Comparison of ENCODE assay signal across 8 mouse cellular contexts in the genomic region with DNA sequence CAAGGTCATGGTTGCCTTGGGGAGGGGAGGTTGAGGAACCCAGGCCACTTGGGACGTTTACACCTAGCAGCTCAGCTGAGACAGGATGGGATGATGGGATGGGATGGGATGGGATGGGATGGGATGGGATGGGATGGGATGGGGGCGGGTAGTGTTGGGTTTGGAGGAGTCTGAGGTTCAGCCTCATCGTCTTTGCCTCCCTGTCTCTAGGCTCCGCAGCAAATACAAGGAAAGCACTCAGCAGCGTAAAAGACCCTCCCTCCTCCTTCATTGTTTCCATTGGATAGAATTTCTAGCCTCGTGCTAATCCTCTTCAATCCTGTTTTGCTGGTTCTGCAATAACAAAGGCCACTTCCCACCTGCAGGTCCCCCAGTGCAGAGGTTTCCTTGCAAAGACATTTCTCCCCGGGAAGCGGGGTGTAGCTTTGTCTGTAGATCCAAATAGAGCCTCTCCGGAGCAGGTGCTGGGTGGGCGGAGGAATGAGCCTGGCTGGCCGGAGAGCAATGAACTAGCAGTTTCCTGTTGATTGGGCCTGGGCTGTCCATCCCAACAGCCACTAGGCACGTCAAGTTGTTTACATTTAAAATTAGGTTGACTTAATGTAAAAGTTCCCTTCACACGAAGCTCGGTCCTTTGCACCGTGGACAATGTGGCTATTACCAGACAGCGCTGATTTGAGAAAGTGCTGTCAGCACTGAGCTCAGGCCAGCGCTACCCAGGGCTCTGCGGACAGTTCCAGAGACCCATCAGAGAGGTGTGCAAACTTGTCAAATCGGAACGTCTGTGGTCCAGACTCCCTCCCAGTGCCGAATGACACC. TPM values are rescaled to one million over a fixed set of nuclear protein-coding genes. Genes with fewer than 3 reads are reported as not detected.
DNase-seq lines count a peak whose midpoint lies in the region; ATAC-seq and TF ChIP-seq lines count a peak whose summit lies in the region.

No protein-coding gene starts in this region.

- H3K4me1 ChIP-seq in forebrain, embryonic 15.5 days, result peaks cover 11% of the 10 kb centered on the region
- H3K4me1 ChIP-seq in liver, embryonic 15.5 days (replicated peaks), result no peaks in the 10 kb centered on the region; the same call in 1 of the 2 replicates
- no peaks in the 10 kb centered on the region for H3K4me1 ChIP-seq in stomach, postnatal 0 days (replicated peaks; ENCODE audit: control insufficient read depth, insufficient read depth)

- H3K27me3 ChIP-seq in forebrain, embryonic 15.5 days, result peaks cover 15% of the 10 kb centered on the region
- H3K27me3 ChIP-seq in liver, embryonic 15.5 days, result peaks cover 40% of the 10 kb centered on the region
- no peaks in the 10 kb centered on the region for H3K27me3 ChIP-seq in stomach, postnatal 0 days (ENCODE audit: control insufficient read depth, insufficient read depth, low read length)

- peak overlapping the region; percentile 48 for H3K4me2 ChIP-seq in forebrain, embryonic 15.5 days (replicated peaks)
- peak overlapping the region; percentile 56 for H3K4me2 ChIP-seq in liver, embryonic 15.5 days
- peak overlapping the region; percentile 55 for H3K4me2 ChIP-seq in stomach, postnatal 0 days (replicated peaks; ENCODE audit: low read depth)

- H3K36me3 ChIP-seq in forebrain, embryonic 15.5 days, result no peaks in the 10 kb centered on the region
- no peaks in the 10 kb centered on the region for H3K36me3 ChIP-seq in liver, embryonic 15.5 days (replicated peaks)
- no peaks in the 10 kb centered on the region for H3K36me3 ChIP-seq in stomach, postnatal 0 days (ENCODE audit: control insufficient read depth, insufficient read depth, low read length)

- no peaks in the 10 kb centered on the region for H3K9me3 ChIP-seq in forebrain, embryonic 15.5 days
- no peaks in the 10 kb centered on the region for H3K9me3 ChIP-seq in liver, embryonic 15.5 days (replicated peaks)
- no peaks in the 10 kb centered on the region for H3K9me3 ChIP-seq in stomach, postnatal 0 days (ENCODE audit: control insufficient read depth, low read length)

- WGBS in forebrain, embryonic 15.5 days, result 1% methylated on average over 21 of the region's 21 CpGs
- 14% methylated on average over 21 of the region's 21 CpGs for WGBS in liver, embryonic 15.5 days (ENCODE audit: insufficient replicate concordance)
- WGBS in stomach, postnatal 0 days, result 13% methylated on average over 21 of the region's 21 CpGs

- H3K4me3 ChIP-seq in forebrain, embryonic 15.5 days, result peak overlapping the region; percentile 29
- H3K4me3 ChIP-seq in liver, embryonic 15.5 days (replicated peaks), result no peak overlapping the region
- H3K4me3 ChIP-seq in stomach, postnatal 0 days (ENCODE audit: low read depth, low read length), result peak overlapping the region; percentile 31

- TF ChIP-seq CTCF in stomach, postnatal 0 days (IDR thresholded peaks at IDR 0.05; ENCODE audit: low read depth), result no peak

- ATAC-seq in forebrain, embryonic 15.5 days (replicated peaks), result peak; percentile 69; the same call in 1 of the 2 replicates
- ATAC-seq in liver, embryonic 15.5 days (ENCODE audit: insufficient read depth), result no peak
- peak; percentile 28 for ATAC-seq in stomach, postnatal 0 days (ENCODE audit: low FRiP score, low TSS enrichment)

- DNase-seq in heart, adult 11 months, result peak; percentile 36
- DNase-seq in heart, adult 9 months (ENCODE audit: low spot score in 2 of 2), result no peak
- peak; percentile 62 for DNase-seq in ES-CJ7 (ENCODE audit: low read depth, low spot score)
- no peak for DNase-seq in stomach, postnatal 0 days (ENCODE audit: low spot score)
- no peak for DNase-seq in testis, postnatal 14 days (ENCODE audit: low spot score)
- no peak for DNase-seq in layer of hippocampus, adult 9-10 months (ENCODE audit: low spot score)

- H3K9ac ChIP-seq in forebrain, embryonic 15.5 days (replicated peaks), result peak overlapping the region; percentile 8; the same call in 1 of the 2 replicates
- no peak overlapping the region for H3K9ac ChIP-seq in liver, embryonic 15.5 days
- peak overlapping the region; percentile 54 for H3K9ac ChIP-seq in stomach, postnatal 0 days (ENCODE audit: low read length)

- no peak overlapping the region for H3K27ac ChIP-seq in forebrain, embryonic 15.5 days (replicated peaks)
- no peak overlapping the region for H3K27ac ChIP-seq in liver, embryonic 15.5 days (replicated peaks)
- H3K27ac ChIP-seq in stomach, postnatal 0 days (replicated peaks), result 0 out of 2 replicates have a peak overlapping the region, but pooled peaks have one; percentile 56

- TF ChIP-seq EP300 in stomach, postnatal 0 days (optimal IDR thresholded peaks at IDR 0.05), result no peak

RNA-seq across cellular contexts. Expression of gene Tmem154, which starts 0.5 kb away (rescaled TPM):
- 0.65 and 0.88 TPM in 2 replicates for polyA plus RNA-seq in forebrain, embryonic 15.5 days (2015; fragmentation: Nextera tagmentation; extraction: Ambion mirVana)
- 2.3 and 2.5 TPM in 2 replicates for polyA plus RNA-seq in liver, embryonic 15.5 days (2015; fragmentation: Nextera tagmentation; extraction: Ambion mirVana)
- 20.9 and 24.7 TPM in 2 replicates for polyA plus RNA-seq in stomach, postnatal 0 days (2015; fragmentation: Nextera tagmentation; extraction: Ambion mirVana)

Comparison
In these comparisons a context has a peak if more than half of its experiments do, and no peak if none do; other contexts are left out.
1. DNase-seq: peak in heart, adult 11 months (single experiment) and ES-CJ7 (single experiment); none in heart, adult 9 months (0 of 2), stomach, postnatal 0 days (single experiment), testis, postnatal 14 days (single experiment) and layer of hippocampus, adult 9-10 months (single experiment).
2. Peak in every context shown above with its lines, with median percentiles within 50 percentile points of each other: H3K4me2 ChIP-seq.